Mouse (Mus musculus): ENCODE measurements at regions not wholly inside any gene's neighbourhood (a gene's known extent, or its start where the extent isn't known, plus 50 kb on each side); places are given as distances from the start of the nearest gene placed in this dataset.

GRCm38 (mm10) chr4:56102314-56102713 lies 570.0 kb upstream of the Klf4 start:
- Histone ChIP-seq H3K9me3 (no peaks in the 10 kb centered on the region), H3K27me3 (ENCODE audit: poor library complexity, severe bottlenecking) (no peaks in the 10 kb centered on the region), H3K4me3 (no peak overlapping the region), H3K4me1 (no peaks in the 10 kb centered on the region), H3K36me3 (replicated peaks) (no peaks in the 10 kb centered on the region), H3K27ac (no peak overlapping the region)
- 90% methylated on average over 3 of the region's 3 CpGs for WGBS
- DNase-seq (ENCODE audit: extremely low spot score, low spot score), result no peak

GRCm38 (mm10) chr4:56090796-56091195 lies 558.5 kb upstream of the Klf4 start:
- Histone ChIP-seq H3K36me3 (replicated peaks) (no peaks in the 10 kb centered on the region), H3K27ac (no peak overlapping the region), H3K4me1 (peaks cover 4% of the 10 kb centered on the region; the same call in 1 of the 2 replicates), H3K4me3 (no peak overlapping the region), H3K9me3 (no peaks in the 10 kb centered on the region), H3K27me3 (ENCODE audit: poor library complexity, severe bottlenecking) (no peaks in the 10 kb centered on the region)
- no peak for DNase-seq (ENCODE audit: extremely low spot score, low spot score)
- 88% methylated on average over 1 of the region's 1 CpGs for WGBS

- no peaks in the 10 kb centered on the region for H3K27me3 ChIP-seq (ENCODE audit: poor library complexity, severe bottlenecking)
These were observed 556.4 kb upstream of the Klf4 start for GRCm38 (mm10) chr4:56088701-56089100.

GRCm38 (mm10) chr4:56086306-56086705 lies 554.0 kb upstream of the Klf4 start:
- H3K27me3 ChIP-seq (ENCODE audit: poor library complexity, severe bottlenecking), result no peaks in the 10 kb centered on the region
- peaks cover 4% of the 10 kb centered on the region; the same call in 1 of the 2 replicates for H3K4me1 ChIP-seq
- no peak for DNase-seq (ENCODE audit: extremely low spot score, low spot score)

More at GRCm38 (mm10) chr4:56088701-56089100, 556.4 kb upstream of the Klf4 start:
- Histone ChIP-seq H3K9me3 (no peaks in the 10 kb centered on the region), H3K4me3 (no peak overlapping the region), H3K27ac (no peak overlapping the region), H3K4me1 (peaks cover 4% of the 10 kb centered on the region; the same call in 1 of the 2 replicates), H3K36me3 (replicated peaks) (no peaks in the 10 kb centered on the region)
- WGBS, result 61% methylated on average over 4 of the region's 4 CpGs
- peak; percentile 15 for DNase-seq (ENCODE audit: extremely low spot score, low spot score)

GRCm38 (mm10) chr4:56084205-56084604 lies 551.9 kb upstream of the Klf4 start:
- no peaks in the 10 kb centered on the region for H3K27me3 ChIP-seq (ENCODE audit: poor library complexity, severe bottlenecking)
- peaks cover 4% of the 10 kb centered on the region; the same call in 1 of the 2 replicates for H3K4me1 ChIP-seq
- H3K4me3 ChIP-seq, result no peak overlapping the region
- 81% methylated on average over 1 of the region's 1 CpGs for WGBS
- no peaks in the 10 kb centered on the region for H3K36me3 ChIP-seq (replicated peaks)
- DNase-seq (ENCODE audit: extremely low spot score, low spot score), result no peak
- no peaks in the 10 kb centered on the region for H3K9me3 ChIP-seq
- no peak overlapping the region for H3K27ac ChIP-seq

More at GRCm38 (mm10) chr4:56086306-56086705, 554.0 kb upstream of the Klf4 start:
- no peak overlapping the region for H3K4me3 ChIP-seq
- H3K9me3 ChIP-seq, result no peaks in the 10 kb centered on the region
- no peak overlapping the region for H3K27ac ChIP-seq
- no peaks in the 10 kb centered on the region for H3K36me3 ChIP-seq (replicated peaks)

- WGBS, result 90% methylated on average over 5 of the region's 5 CpGs
- no peaks in the 10 kb centered on the region for H3K4me1 ChIP-seq
- H3K27ac ChIP-seq, result no peak overlapping the region
- H3K27me3 ChIP-seq (ENCODE audit: poor library complexity, severe bottlenecking), result no peaks in the 10 kb centered on the region
- H3K36me3 ChIP-seq (replicated peaks), result no peaks in the 10 kb centered on the region
- no peak overlapping the region for H3K4me3 ChIP-seq
- no peaks in the 10 kb centered on the region for H3K9me3 ChIP-seq
- no peak for DNase-seq (ENCODE audit: extremely low spot score, low spot score)
These were observed 550.1 kb upstream of the Klf4 start for GRCm38 (mm10) chr4:56082411-56082810.

GRCm38 (mm10) chr4:56080960-56081359 lies 548.7 kb upstream of the Klf4 start:
- WGBS, result 81% methylated on average over 3 of the region's 3 CpGs
- H3K27me3 ChIP-seq (ENCODE audit: poor library complexity, severe bottlenecking), result no peaks in the 10 kb centered on the region

GRCm38 (mm10) chr4:56070664-56071334 lies 538.5 kb upstream of the Klf4 start:
- Histone ChIP-seq H3K27me3 (ENCODE audit: poor library complexity, severe bottlenecking) (no peaks in the 10 kb centered on the region), H3K36me3 (replicated peaks) (no peaks in the 10 kb centered on the region), H3K4me3 (no peak overlapping the region), H3K27ac (no peak overlapping the region), H3K9me3 (no peaks in the 10 kb centered on the region), H3K4me1 (no peaks in the 10 kb centered on the region)
- DNase-seq (ENCODE audit: extremely low spot score, low spot score), result no peak
- WGBS, result 90% methylated on average over 6 of the region's 6 CpGs

More at GRCm38 (mm10) chr4:56080960-56081359, 548.7 kb upstream of the Klf4 start:
- Histone ChIP-seq H3K9me3 (no peaks in the 10 kb centered on the region), H3K4me3 (no peak overlapping the region), H3K36me3 (replicated peaks) (no peaks in the 10 kb centered on the region), H3K4me1 (no peaks in the 10 kb centered on the region), H3K27ac (no peak overlapping the region)
- no peak for DNase-seq (ENCODE audit: extremely low spot score, low spot score)

GRCm38 (mm10) chr4:56068859-56069258 lies 536.6 kb upstream of the Klf4 start:
- no peaks in the 10 kb centered on the region for H3K4me1 ChIP-seq
- WGBS, result 91% methylated on average over 4 of the region's 4 CpGs
- no peaks in the 10 kb centered on the region for H3K36me3 ChIP-seq (replicated peaks)
- no peaks in the 10 kb centered on the region for H3K9me3 ChIP-seq
- H3K27ac ChIP-seq, result no peak overlapping the region
- no peak for DNase-seq (ENCODE audit: extremely low spot score, low spot score)
- no peaks in the 10 kb centered on the region for H3K27me3 ChIP-seq (ENCODE audit: poor library complexity, severe bottlenecking)
- no peak overlapping the region for H3K4me3 ChIP-seq

- Histone ChIP-seq H3K4me3 (no peak overlapping the region), H3K27me3 (ENCODE audit: poor library complexity, severe bottlenecking) (no peaks in the 10 kb centered on the region), H3K27ac (no peak overlapping the region), H3K9me3 (no peaks in the 10 kb centered on the region), H3K36me3 (replicated peaks) (no peaks in the 10 kb centered on the region), H3K4me1 (no peaks in the 10 kb centered on the region)
- DNase-seq (ENCODE audit: extremely low spot score, low spot score), result no peak
- WGBS, result 94% methylated on average over 4 of the region's 4 CpGs
These were observed 532.4 kb upstream of the Klf4 start for GRCm38 (mm10) chr4:56064657-56065056.

GRCm38 (mm10) chr4:56051792-56052380 lies 519.6 kb upstream of the Klf4 start:
- Histone ChIP-seq H3K27ac (peak overlapping the region; percentile 52), H3K4me1 (peaks cover 12% of the 10 kb centered on the region), H3K27me3 (ENCODE audit: poor library complexity, severe bottlenecking) (no peaks in the 10 kb centered on the region), H3K36me3 (replicated peaks) (no peaks in the 10 kb centered on the region), H3K9me3 (no peaks in the 10 kb centered on the region), H3K4me3 (no peak overlapping the region)
- DNase-seq (ENCODE audit: extremely low spot score, low spot score), result peak; percentile 15
- WGBS, result 21% methylated on average over 6 of the region's 6 CpGs

- H3K4me3 ChIP-seq, result no peak overlapping the region
- H3K27me3 ChIP-seq (ENCODE audit: poor library complexity, severe bottlenecking), result no peaks in the 10 kb centered on the region
- H3K9me3 ChIP-seq, result no peaks in the 10 kb centered on the region
- 89% methylated on average over 4 of the region's 4 CpGs for WGBS
- no peak overlapping the region for H3K27ac ChIP-seq
- no peaks in the 10 kb centered on the region for H3K36me3 ChIP-seq (replicated peaks)
- no peaks in the 10 kb centered on the region for H3K4me1 ChIP-seq
- DNase-seq (ENCODE audit: extremely low spot score, low spot score), result no peak
These were observed 507.1 kb upstream of the Klf4 start for GRCm38 (mm10) chr4:56039327-56039726.

- H3K9me3 ChIP-seq, result no peaks in the 10 kb centered on the region
- H3K27me3 ChIP-seq (ENCODE audit: poor library complexity, severe bottlenecking), result no peaks in the 10 kb centered on the region
- no peaks in the 10 kb centered on the region for H3K4me1 ChIP-seq
- no peak overlapping the region for H3K4me3 ChIP-seq
- no peaks in the 10 kb centered on the region for H3K36me3 ChIP-seq (replicated peaks)
- no peak for DNase-seq (ENCODE audit: extremely low spot score, low spot score)
- no peak overlapping the region for H3K27ac ChIP-seq
- WGBS, result 90% methylated on average over 6 of the region's 6 CpGs
These were observed 504.1 kb upstream of the Klf4 start for GRCm38 (mm10) chr4:56036334-56036733.
